Mouse (Mus musculus): ENCODE results near the gene Olfr314. TPM values are rescaled to one million over a fixed set of nuclear protein-coding genes. Genes with fewer than 3 reads are reported as not detected.

Olfr314 gene
- polyA plus RNA-seq (2014; fragmentation: Illumina TruSeq; extraction: RNeasy Lipid Tissue Mini Kit (QIAGEN cat#74804); ENCODE audit: low read depth, low replicate concordance), result not detected

DNA sequence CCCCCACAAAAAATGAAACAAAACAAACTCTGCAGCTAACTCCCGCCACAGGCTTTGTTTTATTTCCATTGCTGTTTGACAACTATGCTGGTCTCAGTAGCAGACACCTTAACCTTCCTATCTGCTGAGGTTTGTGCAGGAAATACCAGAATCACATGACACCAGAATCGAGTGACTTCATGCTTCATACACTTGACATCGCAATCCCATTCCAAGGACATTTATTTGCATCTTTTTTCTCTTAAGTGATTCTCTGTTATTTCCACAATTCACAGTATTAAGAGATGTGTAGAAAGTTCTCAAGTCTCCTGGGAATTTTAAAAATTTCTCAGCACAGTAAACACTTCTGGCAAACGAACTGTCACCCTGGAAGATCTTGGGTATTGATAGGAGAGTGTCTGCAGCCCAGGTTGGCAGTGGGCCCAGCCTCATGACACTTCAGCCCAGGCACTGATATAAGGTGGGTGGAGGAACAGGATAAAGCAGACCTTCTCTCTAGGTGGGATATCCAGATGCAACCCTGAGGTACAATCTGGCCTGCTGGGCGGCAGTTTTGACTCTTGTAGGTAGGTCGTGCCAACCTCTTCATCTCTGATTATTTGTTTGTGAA lies at the start of gene Olfr314:
Gene Olfr314, plus strand, starts transcription at position 473 of the 610 bp plus-strand sequence.

DNA sequence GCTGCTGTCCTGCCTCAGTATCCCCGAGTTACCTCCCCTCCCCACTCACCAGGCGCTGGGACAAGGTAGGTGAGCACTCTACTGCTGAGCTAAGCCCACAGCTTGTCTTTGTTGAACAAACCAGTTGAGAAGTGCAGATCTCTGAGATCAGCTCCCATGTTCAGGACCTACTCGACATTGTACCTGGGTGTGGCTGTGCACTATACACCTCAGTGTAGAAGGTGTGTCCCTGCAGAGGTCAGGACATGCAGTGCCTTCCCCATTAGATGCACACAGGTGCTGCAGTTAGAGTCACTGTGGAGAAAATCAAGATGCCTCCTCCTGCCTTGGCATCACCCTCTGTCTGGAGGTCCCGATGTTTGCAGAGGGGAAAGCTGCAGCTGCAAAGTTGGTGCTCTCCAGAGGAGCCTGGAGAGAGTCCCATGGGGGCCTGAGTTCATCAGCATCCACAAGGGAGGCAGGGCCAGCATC lies 43.9 kb upstream of the Olfr314 start, which contains the start of gene Olfr317:
Gene Olfr317, minus strand, starts transcription at position 421 of the 471 bp plus-strand sequence.

GRCm38 (mm10) chr11:58752434-58752833 lies 30.3 kb upstream of the Olfr314 start, which contains the start of gene Olfr316:
Gene Olfr316, plus strand, starts transcription at chr11:58752734.

DNA sequence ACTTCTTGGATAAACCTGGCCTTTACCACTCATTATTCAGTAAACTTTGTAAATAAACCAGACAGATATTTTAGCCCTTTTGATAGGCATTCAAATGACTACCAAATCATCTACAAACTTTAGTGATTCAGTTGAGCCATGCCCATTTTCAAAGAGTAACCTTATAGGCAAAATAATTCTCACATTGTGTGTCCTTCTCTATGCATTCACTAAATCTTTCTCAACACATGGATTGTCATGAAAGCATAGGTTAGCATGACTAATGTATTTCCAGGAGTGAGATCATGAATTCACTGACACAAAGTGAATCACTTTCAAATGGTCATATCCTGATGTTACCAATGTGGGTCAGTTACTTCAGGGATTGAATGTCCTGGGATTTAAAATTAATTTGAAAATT lies 9.9 kb upstream of the Olfr314 start, which contains the start of gene Olfr315:
Gene Olfr315, plus strand, starts transcription at position 301 of the 400 bp plus-strand sequence.

GRCm38 (mm10) chr11:58801558-58802228 lies 18.9 kb downstream of the Olfr314 start, which contains the start of gene Fam183b:
Gene Fam183b, minus strand, starts transcription at chr11:58801960.

DNA sequence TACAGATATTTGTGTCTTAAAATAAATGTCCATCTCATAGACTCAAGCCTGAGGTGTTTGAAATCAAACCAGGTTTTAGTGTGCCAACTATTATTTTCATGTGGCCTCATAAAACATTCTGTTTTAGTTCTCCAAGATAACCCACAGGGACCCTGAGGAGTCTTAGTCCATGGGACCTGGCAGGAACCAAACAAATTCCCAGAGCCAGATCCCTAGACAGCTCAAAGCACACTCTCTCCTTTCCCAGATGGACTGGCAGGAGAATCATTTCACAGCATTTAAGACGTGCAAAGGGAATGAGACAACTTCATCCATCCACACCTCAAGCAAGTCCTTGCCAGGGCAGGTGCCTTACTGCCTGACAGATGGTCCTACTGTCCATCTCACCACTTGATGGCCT lies 31.9 kb downstream of the Olfr314 start, which contains the start of gene Olfr313:
Gene Olfr313, plus strand, starts transcription at position 301 of the 400 bp plus-strand sequence.

GRCm38 (mm10) chr11:58828937-58829336 lies 46.2 kb downstream of the Olfr314 start, which contains the start of gene Olfr312:
Gene Olfr312, plus strand, starts transcription at chr11:58829237.

Other genes with a start within 250 kb of the Olfr314 start
- gene Olfr330, start 248.1 kb upstream of the Olfr314 start, polyA plus RNA-seq (2014; fragmentation: Illumina TruSeq; extraction: RNeasy Lipid Tissue Mini Kit (QIAGEN cat#74804); ENCODE audit: low read depth, low replicate concordance), result not detected
- not detected for gene Olfr329-ps, start 236.5 kb upstream of the Olfr314 start, polyA plus RNA-seq (2014; fragmentation: Illumina TruSeq; extraction: RNeasy Lipid Tissue Mini Kit (QIAGEN cat#74804); ENCODE audit: low read depth, low replicate concordance)
- not detected for gene Olfr328, start 227.3 kb upstream of the Olfr314 start, polyA plus RNA-seq (2014; fragmentation: Illumina TruSeq; extraction: RNeasy Lipid Tissue Mini Kit (QIAGEN cat#74804); ENCODE audit: low read depth, low replicate concordance)
- not detected for gene Olfr224, start 212.4 kb upstream of the Olfr314 start, polyA plus RNA-seq (2014; fragmentation: Illumina TruSeq; extraction: RNeasy Lipid Tissue Mini Kit (QIAGEN cat#74804); ENCODE audit: low read depth, low replicate concordance)
- gene Olfr325, start 205.2 kb upstream of the Olfr314 start, polyA plus RNA-seq (2014; fragmentation: Illumina TruSeq; extraction: RNeasy Lipid Tissue Mini Kit (QIAGEN cat#74804); ENCODE audit: low read depth, low replicate concordance), result not detected
- not detected for gene Olfr324, start 187.8 kb upstream of the Olfr314 start, polyA plus RNA-seq (2014; fragmentation: Illumina TruSeq; extraction: RNeasy Lipid Tissue Mini Kit (QIAGEN cat#74804); ENCODE audit: low read depth, low replicate concordance)
- not detected for gene 2210407C18Rik, start 166.9 kb upstream of the Olfr314 start, polyA plus RNA-seq (2014; fragmentation: Illumina TruSeq; extraction: RNeasy Lipid Tissue Mini Kit (QIAGEN cat#74804); ENCODE audit: low read depth, low replicate concordance)
- not detected for gene Olfr323, start 152.5 kb upstream of the Olfr314 start, polyA plus RNA-seq (2014; fragmentation: Illumina TruSeq; extraction: RNeasy Lipid Tissue Mini Kit (QIAGEN cat#74804); ENCODE audit: low read depth, low replicate concordance)
- gene Trim58, start 142.5 kb upstream of the Olfr314 start, polyA plus RNA-seq (2014; fragmentation: Illumina TruSeq; extraction: RNeasy Lipid Tissue Mini Kit (QIAGEN cat#74804); ENCODE audit: low read depth, low replicate concordance), result not detected
- gene Olfr322, start 124.2 kb upstream of the Olfr314 start, polyA plus RNA-seq (2014; fragmentation: Illumina TruSeq; extraction: RNeasy Lipid Tissue Mini Kit (QIAGEN cat#74804); ENCODE audit: low read depth, low replicate concordance), result not detected
- not detected for gene Olfr320, start 101.9 kb upstream of the Olfr314 start, polyA plus RNA-seq (2014; fragmentation: Illumina TruSeq; extraction: RNeasy Lipid Tissue Mini Kit (QIAGEN cat#74804); ENCODE audit: low read depth, low replicate concordance)
- not detected for gene Olfr319, start 83.8 kb upstream of the Olfr314 start, polyA plus RNA-seq (2014; fragmentation: Illumina TruSeq; extraction: RNeasy Lipid Tissue Mini Kit (QIAGEN cat#74804); ENCODE audit: low read depth, low replicate concordance)
- gene Olfr318, start 58.9 kb upstream of the Olfr314 start, polyA plus RNA-seq (2014; fragmentation: Illumina TruSeq; extraction: RNeasy Lipid Tissue Mini Kit (QIAGEN cat#74804); ENCODE audit: low read depth, low replicate concordance), result not detected
- gene Olfr317, start 43.7 kb upstream of the Olfr314 start, polyA plus RNA-seq (2014; fragmentation: Illumina TruSeq; extraction: RNeasy Lipid Tissue Mini Kit (QIAGEN cat#74804); ENCODE audit: low read depth, low replicate concordance), result not detected
- not detected for gene Olfr316, start 30.2 kb upstream of the Olfr314 start, polyA plus RNA-seq (2014; fragmentation: Illumina TruSeq; extraction: RNeasy Lipid Tissue Mini Kit (QIAGEN cat#74804); ENCODE audit: low read depth, low replicate concordance)
- not detected for gene Olfr315, start 9.8 kb upstream of the Olfr314 start, polyA plus RNA-seq (2014; fragmentation: Illumina TruSeq; extraction: RNeasy Lipid Tissue Mini Kit (QIAGEN cat#74804); ENCODE audit: low read depth, low replicate concordance)
- not detected for gene Fam183b, start 19.0 kb downstream of the Olfr314 start, polyA plus RNA-seq (2014; fragmentation: Illumina TruSeq; extraction: RNeasy Lipid Tissue Mini Kit (QIAGEN cat#74804); ENCODE audit: low read depth, low replicate concordance)
- gene Olfr313, start 32.0 kb downstream of the Olfr314 start, polyA plus RNA-seq (2014; fragmentation: Illumina TruSeq; extraction: RNeasy Lipid Tissue Mini Kit (QIAGEN cat#74804); ENCODE audit: low read depth, low replicate concordance), result not detected
- not detected for gene Olfr312, start 46.3 kb downstream of the Olfr314 start, polyA plus RNA-seq (2014; fragmentation: Illumina TruSeq; extraction: RNeasy Lipid Tissue Mini Kit (QIAGEN cat#74804); ENCODE audit: low read depth, low replicate concordance)
- not detected for gene Olfr311, start 56.3 kb downstream of the Olfr314 start, polyA plus RNA-seq (2014; fragmentation: Illumina TruSeq; extraction: RNeasy Lipid Tissue Mini Kit (QIAGEN cat#74804); ENCODE audit: low read depth, low replicate concordance)
- 2.1 TPM for gene Gm12258, start 64.2 kb downstream of the Olfr314 start, polyA plus RNA-seq (2014; fragmentation: Illumina TruSeq; extraction: RNeasy Lipid Tissue Mini Kit (QIAGEN cat#74804); ENCODE audit: low read depth, low replicate concordance)
- gene 2810021J22Rik, start 84.3 kb downstream of the Olfr314 start, polyA plus RNA-seq (2014; fragmentation: Illumina TruSeq; extraction: RNeasy Lipid Tissue Mini Kit (QIAGEN cat#74804); ENCODE audit: low read depth, low replicate concordance), result 2.7 TPM
- gene Zfp39, start 121.3 kb downstream of the Olfr314 start, polyA plus RNA-seq (2014; fragmentation: Illumina TruSeq; extraction: RNeasy Lipid Tissue Mini Kit (QIAGEN cat#74804); ENCODE audit: low read depth, low replicate concordance), result 3.8 TPM
- gene Btnl10, start 135.0 kb downstream of the Olfr314 start, polyA plus RNA-seq (2014; fragmentation: Illumina TruSeq; extraction: RNeasy Lipid Tissue Mini Kit (QIAGEN cat#74804); ENCODE audit: low read depth, low replicate concordance), result not detected
- gene Rnf187, start 156.0 kb downstream of the Olfr314 start, polyA plus RNA-seq (2014; fragmentation: Illumina TruSeq; extraction: RNeasy Lipid Tissue Mini Kit (QIAGEN cat#74804); ENCODE audit: low read depth, low replicate concordance), result 11.6 TPM
- gene Hist3h2ba, start 166.0 kb downstream of the Olfr314 start, polyA plus RNA-seq (2014; fragmentation: Illumina TruSeq; extraction: RNeasy Lipid Tissue Mini Kit (QIAGEN cat#74804); ENCODE audit: low read depth, low replicate concordance), result not detected
- gene Hist3h2a, start 171.7 kb downstream of the Olfr314 start, polyA plus RNA-seq (2014; fragmentation: Illumina TruSeq; extraction: RNeasy Lipid Tissue Mini Kit (QIAGEN cat#74804); ENCODE audit: low read depth, low replicate concordance), result 2.3 TPM
- gene Trim17, start 171.7 kb downstream of the Olfr314 start, polyA plus RNA-seq (2014; fragmentation: Illumina TruSeq; extraction: RNeasy Lipid Tissue Mini Kit (QIAGEN cat#74804); ENCODE audit: low read depth, low replicate concordance), result not detected
- gene Trim11, start 195.1 kb downstream of the Olfr314 start, polyA plus RNA-seq (2014; fragmentation: Illumina TruSeq; extraction: RNeasy Lipid Tissue Mini Kit (QIAGEN cat#74804); ENCODE audit: low read depth, low replicate concordance), result 2.0 TPM